Mouse (Mus musculus): ENCODE data around the gene Izumo1. TPM values are rescaled to one million over a fixed set of nuclear protein-coding genes. Genes with fewer than 3 reads are reported as not detected.

The Izumo1 gene
- total RNA-seq, 4 experiments from 2014 or later, result 0.14 to 0.27 (median 0.22) TPM; not detected in 1

DNA sequence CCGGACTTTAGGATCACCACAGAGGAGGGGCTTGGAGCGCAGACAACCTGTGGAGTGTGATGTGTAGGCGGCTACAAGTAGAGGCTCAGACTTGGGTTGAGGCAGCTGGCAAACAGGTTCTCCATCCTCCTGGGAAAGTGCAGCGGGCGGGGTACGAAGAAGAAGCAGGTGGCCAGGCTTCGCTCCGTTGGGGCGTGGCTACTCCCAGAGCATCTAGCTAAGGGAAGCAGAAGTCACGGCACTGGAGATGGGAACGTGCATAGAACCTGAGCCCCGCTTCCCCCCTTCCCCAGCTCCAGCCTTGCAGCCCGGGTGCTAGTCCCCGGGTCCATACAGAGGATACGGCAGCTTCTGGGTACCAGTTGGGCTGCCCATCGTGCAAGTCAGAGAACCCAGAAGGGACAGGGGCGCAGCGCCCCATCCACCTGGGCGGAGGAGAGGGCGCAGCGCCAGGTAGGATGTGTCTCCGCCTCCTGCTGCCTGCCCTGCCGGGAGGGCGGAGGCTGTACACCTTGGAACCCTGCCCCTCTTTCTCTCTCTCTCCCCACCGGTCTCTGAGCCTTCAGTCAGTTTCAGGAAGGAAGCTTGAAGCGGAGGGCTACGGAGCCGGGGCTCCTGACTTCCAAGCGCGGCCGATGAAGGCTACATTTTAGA, 4.4 kb upstream of the Izumo1 start, which contains the start of gene Fut1:
TSS of gene Fut1 (plus strand) at position 248 of the 654 bp plus-strand sequence.
- no peak for DNase-seq (ENCODE audit: low spot score in 2 of 2)

DNA sequence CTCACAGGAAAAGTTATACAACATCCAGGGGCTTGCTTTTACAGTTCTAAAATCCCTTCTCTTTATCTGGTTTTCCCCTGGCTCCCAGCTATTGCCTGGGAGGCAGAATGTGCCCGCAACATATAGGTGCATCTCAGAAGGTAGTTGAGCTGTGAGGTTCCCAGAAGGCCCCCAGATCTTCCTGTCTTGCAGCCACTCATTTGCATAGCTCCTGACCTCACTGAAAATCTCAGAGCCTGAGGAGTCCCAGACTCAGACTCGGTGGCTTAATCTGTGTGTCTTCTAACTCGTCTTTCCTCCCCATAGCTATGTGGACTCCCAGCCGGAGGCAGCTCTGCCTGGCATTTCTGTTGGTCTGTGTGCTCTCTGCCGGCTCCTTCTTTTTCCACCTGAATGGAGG, 3.3 kb upstream of the Izumo1 start:
- DNase-seq (ENCODE audit: low spot score in 2 of 2), result no peak

DNA sequence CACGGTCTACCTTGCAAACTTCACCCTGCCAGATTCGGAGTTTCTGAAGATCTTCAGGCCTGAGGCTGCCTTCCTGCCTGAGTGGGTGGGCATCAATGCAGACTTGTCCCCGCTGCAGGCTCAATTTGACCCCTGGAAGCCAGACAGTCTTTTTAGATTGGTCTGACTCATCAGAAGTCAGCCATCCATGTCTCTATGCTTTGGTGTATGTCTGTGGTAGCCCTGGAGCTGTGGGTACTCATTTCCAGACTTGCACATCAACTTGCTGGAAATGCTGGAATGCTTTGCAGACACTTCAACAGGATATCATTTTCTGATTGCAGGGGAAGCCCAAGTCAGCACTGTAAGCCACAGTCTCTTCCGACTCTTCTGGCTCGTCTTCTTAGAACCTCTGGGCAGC, 2.0 kb upstream of the Izumo1 start:
- DNase-seq (ENCODE audit: low spot score in 2 of 2), result no peak

DNA sequence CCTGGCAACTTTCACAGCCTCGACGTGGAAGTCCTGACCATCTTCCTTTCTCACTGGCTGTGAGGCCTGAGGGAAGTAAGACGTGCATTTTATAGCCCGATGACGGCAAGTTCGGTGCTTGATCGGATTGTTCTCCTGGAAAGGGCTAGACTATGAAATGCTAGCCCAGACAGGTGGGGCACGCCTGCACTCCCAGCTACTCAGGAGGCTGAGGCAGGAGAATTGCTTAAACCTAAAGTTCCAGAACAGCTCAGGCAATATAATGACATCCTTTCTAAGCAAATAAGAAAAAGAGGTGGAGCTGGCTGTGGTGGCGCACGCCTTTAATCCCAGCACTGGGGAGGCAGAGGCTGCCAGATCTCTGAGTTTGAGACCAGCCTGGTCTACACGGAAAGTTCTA, 1.9 kb downstream of the Izumo1 start:
- DNase-seq (ENCODE audit: low spot score in 2 of 2), result no peak

DNA sequence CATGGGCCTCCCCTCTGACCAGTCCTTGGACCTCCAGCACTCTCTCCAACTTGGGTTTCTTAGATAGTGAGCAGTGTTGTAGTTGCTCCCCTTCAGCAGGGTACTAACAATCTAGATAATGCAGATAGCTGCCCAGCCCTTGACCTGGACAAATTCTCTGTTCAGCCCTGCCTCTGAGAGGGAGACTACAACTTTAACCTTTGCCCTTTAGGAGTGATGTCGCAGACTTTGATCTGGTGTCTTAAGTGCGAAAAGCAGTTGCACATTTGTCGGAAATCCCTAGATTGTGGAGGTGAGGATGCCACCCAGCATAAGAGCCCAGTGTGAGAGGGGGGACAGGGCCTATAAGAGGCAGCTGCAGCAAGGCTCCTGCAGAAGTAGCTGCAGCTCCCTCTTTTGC, 3.1 kb downstream of the Izumo1 start:
- DNase-seq (ENCODE audit: low spot score in 2 of 2), result no peak

DNA sequence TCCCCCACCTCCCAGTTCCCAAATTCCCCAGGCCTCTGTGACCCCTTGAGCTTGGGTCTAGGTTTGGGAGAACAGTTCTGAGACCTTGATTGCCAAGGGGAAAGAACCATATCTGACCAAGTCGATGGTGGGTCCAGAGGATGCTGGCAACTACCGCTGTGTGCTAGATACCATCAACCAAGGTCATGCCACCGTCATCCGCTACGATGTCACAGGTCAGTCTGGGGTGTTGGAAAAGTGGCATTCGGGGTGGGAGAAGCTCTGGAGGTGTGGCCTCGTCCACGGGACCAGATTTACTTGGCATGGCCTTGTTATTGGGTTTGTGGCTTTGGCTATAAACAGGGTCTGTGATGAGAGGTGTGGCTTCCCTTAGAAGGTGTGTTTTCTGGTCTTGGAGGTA, 3.9 kb downstream of the Izumo1 start:
- no peak for DNase-seq (ENCODE audit: low spot score in 2 of 2)

DNA sequence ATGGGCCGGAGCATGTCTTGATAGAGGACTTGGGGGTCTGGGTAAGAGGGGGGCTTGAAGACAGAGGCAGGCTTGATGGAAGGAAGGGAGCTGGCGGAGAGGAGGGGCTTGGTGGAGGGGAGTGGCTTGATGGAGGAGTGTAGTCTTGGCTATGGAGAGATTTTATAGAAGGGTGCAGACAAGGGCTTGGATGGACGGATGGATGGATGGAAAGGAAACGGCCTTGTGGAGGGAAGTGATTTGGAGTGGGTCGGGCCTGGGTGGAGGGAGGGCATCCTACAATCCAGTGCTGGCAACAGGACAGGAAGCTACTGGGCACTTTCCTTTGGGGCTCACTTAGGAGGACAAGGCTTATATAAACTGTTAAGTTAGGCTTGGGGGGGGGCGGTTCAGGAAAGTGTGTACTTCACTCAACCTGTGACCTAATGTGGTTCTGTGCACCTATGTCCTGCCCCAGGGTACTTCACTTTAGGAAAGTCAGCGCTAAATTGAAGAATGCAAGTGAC, 5.0 kb downstream of the Izumo1 start:
- DNase-seq (ENCODE audit: low spot score in 2 of 2), result no peak

DNA sequence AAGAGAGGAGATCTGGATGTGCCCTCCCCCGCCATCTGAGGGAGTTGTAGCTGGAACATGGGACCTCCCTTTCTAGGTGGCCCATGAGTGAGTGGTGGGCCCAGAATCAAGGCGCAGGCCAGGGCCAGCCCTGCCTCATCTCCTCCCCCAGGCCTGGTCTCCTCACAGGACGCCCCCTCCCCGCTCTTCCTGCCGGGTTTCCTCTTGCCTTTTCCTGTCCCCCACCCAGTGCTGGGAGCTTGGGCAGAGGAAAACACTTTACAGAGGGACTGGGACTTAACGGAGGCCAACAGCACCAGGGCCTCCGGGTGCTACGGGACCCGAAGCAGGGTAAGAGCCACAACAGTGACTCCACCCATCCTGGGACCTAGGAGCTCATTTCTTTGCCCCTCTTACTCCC, 5.7 kb downstream of the Izumo1 start, which contains the start of gene Rasip1:
TSS of gene Rasip1 (plus strand) at position 228 of the 400 bp plus-strand sequence.
- no peak for DNase-seq (ENCODE audit: low spot score in 2 of 2)

DNA sequence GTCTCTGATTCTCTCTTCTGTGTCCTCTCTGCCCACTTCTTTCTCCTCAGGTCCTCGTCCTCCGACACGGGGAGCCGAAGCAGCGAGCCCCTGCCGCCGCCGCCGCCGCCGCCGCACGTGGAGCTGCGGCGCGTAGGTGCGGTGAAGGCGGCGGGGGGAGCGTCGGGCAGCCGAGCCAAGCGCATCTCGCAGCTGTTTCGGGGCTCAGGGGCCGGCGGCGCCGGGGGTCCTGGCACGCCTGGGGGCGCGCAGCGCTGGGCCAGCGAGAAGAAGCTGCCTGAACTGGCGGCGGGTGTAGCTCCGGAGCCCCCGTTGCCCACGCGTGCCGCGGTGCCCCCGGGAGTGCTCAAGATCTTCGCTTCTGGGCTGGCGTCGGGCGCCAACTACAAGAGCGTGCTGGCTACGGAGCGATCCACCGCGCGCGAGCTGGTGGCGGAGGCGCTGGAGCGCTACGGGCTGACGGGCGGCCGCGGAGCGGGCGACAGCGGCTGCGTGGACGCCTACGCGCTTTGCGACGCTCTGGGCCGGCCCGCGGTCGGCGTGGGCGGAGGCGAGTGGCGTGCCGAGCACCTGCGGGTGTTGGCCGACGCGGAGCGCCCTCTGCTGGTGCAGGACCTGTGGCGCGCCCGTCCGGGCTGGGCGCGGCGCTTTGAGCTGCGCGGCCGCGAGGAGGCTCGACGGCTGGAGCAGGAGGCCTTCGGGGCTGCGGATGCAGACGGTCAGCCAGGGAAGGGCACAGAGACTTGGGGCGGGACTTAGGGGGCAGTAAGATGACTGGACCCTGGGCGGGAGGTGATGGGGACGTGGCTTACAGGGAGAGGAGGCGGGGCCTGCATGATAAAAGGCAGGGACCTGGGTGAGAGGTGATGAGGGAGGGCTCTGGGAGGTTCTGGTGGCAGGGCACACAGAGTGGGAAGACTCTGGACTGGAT, 7.0 kb downstream of the Izumo1 start:
- peak in 1 of 2 experiments; percentile 78 for DNase-seq (ENCODE audit: low spot score in 2 of 2)

DNA sequence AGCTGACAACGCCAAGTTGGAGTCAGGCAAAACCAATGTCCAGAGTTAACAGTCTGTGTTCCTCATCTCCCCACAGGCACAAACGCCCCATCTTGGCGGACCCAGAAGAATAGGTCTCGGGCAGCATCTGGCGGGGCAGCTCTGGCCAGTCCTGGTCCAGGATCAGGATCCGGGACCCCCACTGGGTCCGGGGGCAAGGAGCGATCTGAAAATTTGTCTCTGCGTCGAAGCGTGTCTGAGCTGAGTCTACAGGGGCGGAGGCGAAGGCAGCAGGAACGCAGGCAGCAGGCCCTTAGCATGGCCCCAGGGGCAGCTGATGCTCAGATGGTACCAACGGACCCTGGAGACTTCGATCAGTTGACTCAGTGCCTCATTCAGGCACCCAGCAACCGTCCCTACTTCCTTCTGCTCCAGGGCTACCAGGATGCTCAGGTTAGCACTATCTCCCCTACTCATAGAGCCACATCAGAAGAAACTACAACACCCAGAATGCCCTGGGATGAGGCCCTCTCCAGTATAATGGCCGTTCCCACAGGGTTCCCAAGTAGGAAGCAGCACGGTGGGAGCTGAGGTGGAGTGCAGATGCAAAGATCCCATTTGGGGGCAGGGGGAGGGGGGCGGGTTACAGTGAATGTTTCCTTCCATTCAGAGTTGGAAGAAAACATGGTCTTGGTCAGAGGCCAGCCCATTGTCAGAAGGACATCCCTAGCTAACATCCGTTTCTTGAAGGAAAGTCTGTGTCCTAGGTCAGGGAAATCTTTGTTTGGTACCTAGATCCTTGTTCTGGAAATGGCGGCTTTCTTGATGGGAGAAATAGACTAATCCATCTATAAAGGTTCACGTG, 8.7 kb downstream of the Izumo1 start:
- DNase-seq (ENCODE audit: low spot score in 2 of 2), result no peak

DNA sequence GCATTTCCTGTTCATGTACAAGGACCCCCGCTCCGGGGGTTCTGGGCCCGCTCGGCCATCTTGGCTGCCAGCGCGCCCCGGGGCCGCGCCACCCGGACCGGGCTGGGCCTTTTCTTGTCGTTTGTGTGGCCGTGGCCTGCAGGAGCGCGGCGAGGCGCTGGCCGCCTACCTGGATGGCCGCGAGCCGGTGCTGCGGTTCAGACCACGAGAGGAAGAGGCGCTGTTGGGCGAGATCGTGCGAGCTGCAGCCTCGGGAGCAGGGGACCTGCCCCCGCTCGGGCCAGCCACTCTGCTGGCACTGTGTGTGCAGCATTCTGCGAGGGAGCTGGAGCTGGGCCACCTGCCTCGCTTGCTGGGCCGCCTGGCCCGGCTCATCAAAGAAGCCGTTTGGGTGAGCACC, 10.9 kb downstream of the Izumo1 start:
- no peak for DNase-seq (ENCODE audit: low spot score in 2 of 2)

DNA sequence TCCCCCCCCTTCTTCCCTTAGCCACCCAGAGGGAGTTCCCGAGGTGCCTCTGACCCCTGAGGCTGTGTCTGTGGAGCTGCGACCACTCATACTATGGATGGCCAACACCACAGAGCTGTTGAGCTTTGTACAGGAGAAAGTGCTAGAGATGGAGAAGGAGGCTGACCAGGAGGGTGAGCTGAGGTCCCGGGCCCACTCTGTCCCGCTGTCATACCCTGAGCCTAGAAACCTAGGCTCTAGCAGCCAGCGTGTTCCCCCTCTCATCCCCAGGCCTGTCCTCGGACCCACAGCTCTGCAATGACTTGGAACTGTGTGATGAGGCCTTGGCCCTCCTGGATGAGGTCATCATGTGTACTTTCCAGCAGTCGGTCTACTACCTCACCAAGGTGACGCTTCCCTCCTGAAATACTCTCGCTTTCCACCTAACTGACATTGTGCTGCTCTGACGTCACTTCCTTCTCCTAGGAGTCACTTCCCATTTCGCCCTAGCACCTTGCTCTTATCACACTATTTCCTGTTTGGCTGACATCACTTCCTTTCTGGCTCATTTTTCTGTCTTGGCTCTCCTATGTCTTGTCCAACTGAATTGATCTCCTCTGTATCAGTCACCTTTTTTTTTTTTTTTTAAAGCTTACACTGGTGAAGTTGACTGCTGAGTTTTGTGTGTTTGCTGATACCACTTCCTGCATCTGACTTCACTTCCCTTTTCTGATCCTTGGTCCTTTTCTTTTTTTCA, 13.5 kb downstream of the Izumo1 start:
- no peak for DNase-seq (ENCODE audit: low spot score in 2 of 2)

DNA sequence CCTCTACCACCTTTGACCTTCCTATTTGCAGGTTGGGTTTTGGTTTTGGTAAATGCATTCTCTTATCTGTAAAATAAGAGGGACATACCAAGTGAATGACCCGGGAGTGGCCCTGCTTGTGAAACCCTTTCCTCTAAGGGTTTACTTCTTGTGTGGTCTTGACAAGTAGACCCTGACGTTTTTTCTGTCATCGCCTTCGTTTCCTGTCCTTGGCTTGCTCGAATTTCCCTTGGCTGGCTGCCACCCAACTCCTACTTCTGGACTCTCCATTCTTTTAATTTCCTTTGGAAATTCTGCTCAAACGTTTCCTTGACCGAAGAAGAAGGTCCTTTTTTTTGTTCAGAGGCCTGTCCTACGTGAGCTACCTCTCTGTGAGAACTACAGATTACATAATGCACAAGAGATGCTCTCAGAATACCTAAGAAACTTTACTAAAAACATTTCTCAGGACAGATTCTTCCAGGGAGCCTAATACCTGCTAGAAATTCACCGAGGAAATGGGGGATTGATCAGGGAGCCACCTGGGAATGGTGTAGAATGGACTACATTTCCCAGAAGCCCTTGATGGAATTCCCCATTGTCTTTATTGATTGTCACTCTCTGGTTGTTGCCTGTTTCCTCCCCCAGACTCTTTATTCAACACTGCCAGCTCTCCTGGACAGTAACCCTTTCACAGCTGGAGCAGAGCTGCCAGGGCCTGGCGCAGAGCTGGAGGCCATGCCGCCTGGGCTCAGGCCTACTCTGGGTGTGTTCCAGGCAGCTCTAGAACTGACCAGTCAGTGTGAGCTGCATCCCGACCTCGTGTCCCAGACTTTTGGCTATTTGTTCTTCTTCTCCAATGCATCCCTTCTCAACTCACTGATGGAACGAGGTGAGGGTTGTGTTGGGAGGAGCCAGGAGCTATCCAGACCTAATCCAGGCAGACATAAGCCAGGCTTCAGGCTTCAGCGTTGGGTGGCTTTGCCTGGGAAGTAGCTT, 14.4 kb downstream of the Izumo1 start:
- DNase-seq (ENCODE audit: low spot score in 2 of 2), result no peak

DNA sequence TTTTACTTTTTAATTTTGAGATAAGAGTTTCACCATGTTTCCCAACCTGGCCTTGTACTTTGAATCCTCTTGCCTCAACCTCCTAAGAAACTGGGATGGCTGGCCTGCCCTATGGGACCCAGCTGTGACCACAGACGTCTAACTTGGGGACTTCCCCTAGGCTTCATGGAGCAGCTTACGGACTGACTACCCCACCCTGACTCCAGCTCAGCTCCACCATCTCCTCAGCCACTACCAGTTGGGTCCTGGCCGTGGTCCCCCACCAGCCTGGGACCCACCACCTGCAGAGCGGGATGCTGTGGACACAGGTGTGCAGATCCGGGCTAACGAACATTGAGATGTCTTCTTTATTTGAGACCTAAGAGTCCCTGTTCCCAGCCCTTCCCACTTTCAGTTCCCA, 16.1 kb downstream of the Izumo1 start:
- DNase-seq (ENCODE audit: low spot score in 2 of 2), result no peak

DNA sequence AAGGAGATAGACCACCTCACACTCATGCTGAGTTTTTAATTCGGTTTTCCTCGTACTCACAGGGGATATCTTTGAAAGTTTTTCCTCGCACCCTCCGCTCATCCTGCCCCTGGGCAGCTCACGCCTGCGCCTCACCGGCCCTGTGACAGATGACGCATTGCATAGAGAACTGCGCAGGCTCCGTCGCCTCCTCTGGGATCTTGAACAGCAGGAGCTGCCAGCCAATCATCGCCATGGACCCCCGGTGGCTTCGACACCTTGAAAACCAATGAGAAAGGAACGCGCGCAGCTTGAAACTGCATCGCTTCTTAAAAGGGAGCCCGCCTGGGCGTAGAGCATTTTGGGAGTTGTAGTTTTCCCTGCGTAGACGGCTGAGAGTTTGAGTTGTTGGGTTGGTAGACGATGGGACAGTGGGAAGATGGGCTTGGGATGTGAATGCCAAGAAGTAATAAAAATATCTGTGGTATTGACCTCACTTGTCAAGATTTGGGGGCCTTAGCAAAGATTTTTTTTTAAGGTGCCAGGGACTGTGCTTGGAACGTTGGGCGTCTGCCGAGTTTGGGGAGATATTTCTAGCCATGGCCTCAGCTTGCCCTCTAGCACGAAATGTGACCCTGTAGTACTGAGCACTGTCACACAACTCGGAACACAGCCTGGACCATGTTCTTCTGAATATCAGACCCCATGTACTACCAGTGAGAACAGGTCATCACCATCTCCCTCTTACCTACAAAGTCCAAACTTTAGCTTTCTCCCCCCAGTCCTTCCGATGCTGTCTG, 17.2 kb downstream of the Izumo1 start:
- peak; percentile 97 for DNase-seq (ENCODE audit: low spot score in 2 of 2)

DNA sequence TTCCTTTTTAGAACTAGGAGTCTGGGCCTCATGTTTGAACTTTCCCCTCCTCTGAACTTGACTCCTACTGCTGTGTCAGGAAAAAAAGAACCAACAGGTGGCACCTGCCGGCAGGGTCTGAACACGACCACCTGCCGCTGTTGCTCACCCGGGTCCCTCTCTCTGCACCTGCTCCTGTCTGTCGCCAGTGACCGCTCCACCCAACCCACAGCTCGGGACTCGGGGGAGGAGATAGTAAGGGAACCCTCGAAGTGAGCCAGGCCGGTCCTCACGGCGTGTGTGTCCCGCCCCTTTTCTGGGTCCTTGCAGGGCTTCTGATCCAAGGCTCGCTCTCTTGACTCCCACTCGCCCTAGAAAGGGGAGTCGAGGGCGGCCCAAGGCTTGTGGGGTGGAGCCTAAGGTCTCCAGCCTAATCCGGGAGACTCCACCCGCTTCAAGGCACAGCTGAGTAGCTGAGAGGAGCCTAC, 18.0 kb downstream of the Izumo1 start, which contains the start of gene Mamstr:
TSS of gene Mamstr (plus strand) at position 417 of the 467 bp plus-strand sequence.
- no peak for DNase-seq (ENCODE audit: low spot score in 2 of 2)

DNA sequence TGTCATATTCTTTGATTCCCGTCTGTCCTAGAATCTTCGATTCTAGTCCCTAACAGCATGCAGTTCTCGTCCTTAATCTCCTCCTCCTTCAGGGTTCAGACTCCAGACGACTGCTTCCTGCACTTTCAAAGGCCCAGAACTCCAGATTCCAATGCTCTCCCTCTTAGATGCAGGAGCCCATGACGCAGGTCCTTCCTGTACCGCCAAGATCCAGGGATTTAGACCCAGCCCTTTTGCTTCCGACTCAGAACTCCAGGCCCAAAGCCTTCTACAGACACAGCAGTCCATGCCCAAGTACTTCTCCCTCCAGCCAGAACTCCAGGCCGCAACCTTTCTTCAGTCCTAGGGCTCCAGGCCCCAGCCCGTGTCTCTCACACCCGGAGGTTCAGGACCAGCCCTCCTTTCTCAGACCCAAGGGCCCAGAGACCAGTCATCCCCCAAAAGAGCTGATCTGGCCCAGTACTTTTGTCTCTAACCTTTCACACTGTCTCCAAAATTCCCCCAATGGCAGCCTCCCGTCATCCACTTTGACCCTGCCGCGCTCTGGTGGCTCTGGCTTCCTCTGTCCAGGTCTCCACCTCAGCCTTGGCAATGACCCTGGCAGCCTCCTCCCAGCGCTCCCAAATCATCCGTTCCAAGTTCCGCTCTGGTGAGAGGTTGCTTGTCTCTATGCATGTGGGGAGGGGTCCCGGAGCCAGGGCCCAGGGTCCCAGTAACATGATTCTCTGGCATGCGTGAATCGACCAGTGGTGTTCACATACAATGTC, 18.8 kb downstream of the Izumo1 start:
- no peak for DNase-seq (ENCODE audit: low spot score in 2 of 2)

Measured in layer of hippocampus, adult 8-10 months (tissue).